Mouse (Mus musculus): ENCODE measurements around the gene Dnah17. TPM values are rescaled to one million over a fixed set of nuclear protein-coding genes. Genes with fewer than 3 reads are reported as not detected.

Gene Dnah17
- total RNA-seq, 2 experiments from 2014 or later = 0.12 to 0.30 TPM

DNA sequence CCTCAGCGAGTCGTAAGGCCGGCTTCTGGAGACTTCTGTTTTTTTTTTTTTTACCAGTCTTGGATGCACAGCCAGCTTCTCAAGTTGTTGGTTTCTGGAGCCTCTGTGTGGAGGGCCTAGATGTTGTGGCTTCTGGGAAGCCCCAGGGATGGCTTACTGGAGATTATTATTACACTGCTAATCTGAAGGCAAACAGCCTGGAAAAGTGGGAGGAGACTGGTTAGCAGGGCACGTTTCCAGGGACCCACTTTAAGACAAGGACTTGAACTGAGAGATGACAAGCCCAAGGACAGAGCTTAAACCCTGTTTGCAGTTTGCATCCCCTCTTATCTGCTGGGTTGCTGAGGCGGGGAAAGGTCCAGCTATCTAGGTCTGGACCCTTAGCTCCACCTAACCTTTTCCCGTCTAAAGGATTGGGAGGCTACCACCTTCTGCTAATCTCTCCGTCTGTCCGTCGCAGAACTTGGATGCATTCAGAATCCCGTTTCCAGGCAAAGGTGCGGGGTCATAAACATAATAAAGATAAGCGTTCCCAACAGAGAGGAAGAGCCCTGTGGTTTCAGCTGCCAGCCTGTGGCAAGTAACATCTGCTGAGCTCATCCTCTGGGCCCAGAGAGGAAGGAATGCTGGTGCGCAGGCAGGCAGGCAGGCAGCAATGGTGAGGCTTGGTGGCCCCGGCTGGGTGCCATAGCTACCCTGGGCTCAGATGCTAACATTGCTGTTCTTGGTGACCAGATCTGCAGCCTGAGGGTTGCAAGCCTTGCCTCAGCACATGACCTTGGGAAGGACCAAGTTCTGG, 155.9 kb downstream of the Dnah17 start:
- DNase-seq (ENCODE audit: low spot score in 2 of 2) = no peak

DNA sequence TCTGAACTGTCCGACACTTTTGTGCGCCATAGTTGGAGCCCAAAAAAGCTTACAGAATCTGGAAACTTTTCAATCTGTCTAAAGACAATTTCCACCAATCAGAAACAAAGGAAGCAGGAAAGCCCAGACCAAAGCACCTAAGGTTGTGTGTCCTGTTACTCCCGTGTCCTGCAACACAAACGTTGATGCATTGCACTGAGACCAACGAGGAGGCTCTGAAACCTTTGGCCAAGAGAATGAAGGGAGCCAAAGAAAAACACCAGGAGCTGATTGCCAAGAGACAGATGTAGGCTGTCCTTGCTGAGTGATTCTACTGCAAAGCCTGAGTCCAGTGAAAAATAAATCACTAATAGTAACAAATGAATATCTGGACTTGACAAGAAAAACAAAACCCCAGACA, 156.9 kb downstream of the Dnah17 start:
- no peak for DNase-seq (ENCODE audit: low spot score in 2 of 2)

GRCm38 (mm10) chr11:117972656-117973558, 157.5 kb downstream of the Dnah17 start:
- DNase-seq (ENCODE audit: low spot score in 2 of 2) = no peak

Small RNA genes lying within 50 kb of the gene (microRNA-seq; reads per million reads assigned to microRNA genes)
- gene Mir6933 = 3.6 to 3.7 reads per million in 2 experiments

Other genes with a start within 250 kb of the Dnah17 start
- gene Socs3, start 160.6 kb downstream of the Dnah17 start, total RNA-seq (2021) = 1 to 10 TPM; 4.5 to 4.9 TPM
- 10 to 100 TPM; 87.1 to 89.0 TPM for gene Pgs1, start 144.3 kb downstream of the Dnah17 start, total RNA-seq (2021)
- gene Cyth1, start 118.0 kb upstream of the Dnah17 start, total RNA-seq (2021) = 10 to 100 TPM; 62.0 to 68.2 TPM
- 10 to 100 TPM; 29.3 to 30.3 TPM for gene Usp36, start 159.6 kb upstream of the Dnah17 start, total RNA-seq (2021)
- 1 to 10 TPM in 1 of 2 experiments, under 1 TPM in 1; 0.82 to 1.3 TPM for gene Cep295nl, start 211.9 kb upstream of the Dnah17 start, total RNA-seq (2021)
- gene Timp2, start 225.1 kb upstream of the Dnah17 start, total RNA-seq (2021) = 100 to 1,000 TPM; 232 to 261 TPM